Mouse (Mus musculus): ENCODE data around the gene BC024063. TPM values are rescaled to one million over a fixed set of nuclear protein-coding genes. Genes with fewer than 3 reads are reported as not detected.

BC024063 gene
- polyA plus RNA-seq, 1 experiment from 2014 or later, result 9.8 TPM

- no peak overlapping the region for H3K9ac ChIP-seq
- ATAC-seq (ENCODE audit: low FRiP score) (no peak), DNase-seq (ENCODE audit: low spot score) (no peak)
- no peaks in the 10 kb centered on the region for H3K4me1 ChIP-seq (replicated peaks; ENCODE audit: control insufficient read depth, insufficient read depth, low read length)
- 85% methylated on average over 4 of the region's 4 CpGs for WGBS
- H3K4me3 ChIP-seq (replicated peaks; ENCODE audit: low read length), result no peak overlapping the region
- no peaks in the 10 kb centered on the region for H3K27me3 ChIP-seq (ENCODE audit: control insufficient read depth, insufficient read depth, low read length)
- H3K9me3 ChIP-seq (ENCODE audit: control insufficient read depth, low read length), result peaks cover 87% of the 10 kb centered on the region
- H3K36me3 ChIP-seq (replicated peaks; ENCODE audit: control insufficient read depth, insufficient read depth), result peaks cover 78% of the 10 kb centered on the region
- H3K27ac ChIP-seq, result no peak overlapping the region
- H3K4me2 ChIP-seq (replicated peaks), result no peak overlapping the region
Measured at GRCm38 (mm10) chr10:82147571-82147970, 64.4 kb downstream of the BC024063 start.

Other genes with a start within 250 kb of the BC024063 start
- gene Gm32687, start 219.4 kb upstream of the BC024063 start, polyA plus RNA-seq (2014; fragmentation: Nextera tagmentation; extraction: Ambion mirVana), result 13.0 and 13.6 TPM in 2 replicates
- 9.4 and 12.8 TPM in 2 replicates for gene Zfp781, start 152.9 kb upstream of the BC024063 start, polyA plus RNA-seq (2014; fragmentation: Nextera tagmentation; extraction: Ambion mirVana)
- 12.1 and 12.9 TPM in 2 replicates for gene Zfp873, start 35.2 kb upstream of the BC024063 start, polyA plus RNA-seq (2014; fragmentation: Nextera tagmentation; extraction: Ambion mirVana)
- gene AU041133, start 44.7 kb downstream of the BC024063 start, polyA plus RNA-seq (2014; fragmentation: Nextera tagmentation; extraction: Ambion mirVana), result 9.5 and 10.5 TPM in 2 replicates
- gene Zfp938, start 157.9 kb downstream of the BC024063 start, polyA plus RNA-seq (2014; fragmentation: Nextera tagmentation; extraction: Ambion mirVana), result 29.9 and 35.0 TPM in 2 replicates
- gene 4932415D10Rik, start 233.2 kb downstream of the BC024063 start, polyA plus RNA-seq (2014; fragmentation: Nextera tagmentation; extraction: Ambion mirVana), result not detected in 2 replicates

Data from hindbrain, embryonic 14.5 days (tissue).